Mouse (Mus musculus) kidney, embryonic 14.5 days (tissue): ENCODE measurements around the gene Tnfsf12. TPM values are rescaled to one million over a fixed set of nuclear protein-coding genes. Genes with fewer than 3 reads are reported as not detected.
"Not testable (repeated sequence)": the region's sequence is repeated elsewhere in the genome, so short reads cannot be mapped to it uniquely, and the experiment has no call there.

ENCODE experiments used
- ATAC-seq: fragments of 200-750 bp; cut with Nextera tagmentation; 2 replicates; pipeline ENCODE4 v1.8.0; 2017; ENCODE audit warnings: moderate number of reproducible peaks, mild to moderate bottlenecking, moderate TSS enrichment, moderate library complexity; ENCODE audit not compliant: low FRiP score, low TSS enrichment
- H3K27ac ChIP-seq: fragments of 300-500 bp; sonication (generic); 2 replicates; pipeline ENCODE4 v1.5.1; 2014; ENCODE audit warnings: low read depth, mild to moderate bottlenecking, low read length, moderate library complexity, mixed read lengths
- H3K27me3 ChIP-seq: fragments of 300-500 bp; sonication (generic); 2 replicates; pipeline ENCODE4 v1.6.1; 2014; ENCODE audit warnings: mild to moderate bottlenecking, low read length; ENCODE audit not compliant: control insufficient read depth, insufficient read depth
- H3K36me3 ChIP-seq: fragments of 300-500 bp; sonication (generic); 2 replicates; pipeline ENCODE4 v1.6.1; 2014; ENCODE audit warnings: low read length, mixed read lengths; ENCODE audit not compliant: control insufficient read depth, insufficient read depth
- H3K4me1 ChIP-seq: fragments of 300-500 bp; sonication (generic); 2 replicates; pipeline ENCODE4 v1.6.1; 2014; ENCODE audit warnings: low read length, mixed read lengths; ENCODE audit not compliant: control insufficient read depth, insufficient read depth
- H3K4me2 ChIP-seq: fragments of 300-500 bp; sonication (generic); replicated peaks from 2 replicates; pipeline ENCODE4 v1.6.1; 2014; ENCODE audit warnings: low read depth, mild to moderate bottlenecking, low read length
- H3K4me3 ChIP-seq: fragments of 300-500 bp; sonication (generic); 2 replicates; pipeline ENCODE4 v1.5.1; 2014; ENCODE audit warnings: mild to moderate bottlenecking, low read length
- H3K9ac ChIP-seq: fragments of 300-500 bp; sonication (generic); 2 replicates; pipeline ENCODE4 v1.6.1; 2014; ENCODE audit warnings: low read depth, mild to moderate bottlenecking, low read length, moderate library complexity
- H3K9me3 ChIP-seq: fragments of 300-500 bp; sonication (generic); 2 replicates; pipeline ENCODE4 v1.6.1; 2016; ENCODE audit warnings: low read length; ENCODE audit not compliant: control insufficient read depth
- WGBS: fragments of 180-500 bp; shearing (Covaris S2); extraction: QIAGEN DNeasy Blood & Tissue Kit; methylation state at CpG from one replicate; pipeline ENCODE4 v1.1.7; 2014; 5-methylcytosine and 5-hydroxymethylcytosine counted together
- polyA plus RNA-seq: library from polyadenylated mRNA; unstranded; fragments of >200 nt; fragmentation: Nextera tagmentation; extraction: Ambion mirVana; gene quantifications from 2 replicates; pipeline ENCODE4 v1.2.1, GENCODE M21; 2014

The Tnfsf12 gene
- 6.9 and 8.6 TPM in 2 replicates for polyA plus RNA-seq

DNA sequence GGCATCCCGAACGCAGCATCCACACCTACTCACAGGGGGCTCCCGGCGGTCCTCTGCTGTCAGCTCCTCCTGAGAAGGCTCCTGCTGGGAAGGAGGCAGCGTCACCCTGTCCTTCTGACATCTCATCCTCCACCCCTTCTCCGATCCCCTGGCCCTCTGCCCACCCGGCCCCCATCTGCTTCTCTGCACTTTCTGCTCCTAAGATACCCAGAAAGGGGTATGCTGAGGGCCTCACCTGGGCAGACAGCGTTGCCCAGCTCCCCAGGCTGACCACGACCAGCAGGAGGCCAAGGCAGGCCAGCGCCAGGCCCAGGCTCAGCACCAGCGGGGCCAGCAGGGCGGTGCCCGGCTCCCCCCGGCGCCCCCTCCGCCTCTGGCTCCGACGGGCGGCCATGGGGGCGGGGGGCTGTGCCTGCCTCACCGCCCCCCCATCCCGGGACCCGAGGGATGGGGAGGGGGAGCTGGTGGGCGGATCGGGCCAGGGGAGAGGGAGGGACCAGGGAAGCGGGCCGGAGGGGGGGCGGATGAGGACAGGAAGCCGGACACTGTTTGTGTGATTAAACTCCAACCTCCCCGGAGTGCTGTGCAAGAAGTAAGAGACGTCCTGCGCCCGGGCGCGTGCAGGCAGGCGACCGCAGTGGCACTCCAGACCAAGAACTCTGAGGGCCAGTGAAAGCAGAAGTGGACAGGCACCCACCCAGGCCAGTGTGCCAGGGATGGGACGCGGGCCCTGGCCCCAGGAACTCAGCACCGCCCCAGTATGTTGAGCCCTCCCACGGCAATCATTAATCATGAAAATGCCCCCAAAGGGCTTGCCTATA, at the start of gene Tnfsf12, which contains the start of gene Tnfsfm13:
Gene Tnfsf12 (minus strand): TSS at position 489 of the 821 bp plus-strand sequence.
Gene Tnfsfm13 (minus strand): TSS at position 738 of the 821 bp plus-strand sequence.
- Histone ChIP-seq H3K4me2 (peak within 1 kb of the TSS; percentile 93), H3K4me3 (peak within 1 kb of the TSS; percentile 62), H3K9ac (peak within 1 kb of the TSS; percentile 83), H3K27me3 (no peaks in the 10 kb centered on the region), H3K27ac (peak within 1 kb of the TSS; percentile 78), H3K4me1 (peaks cover 14% of the 10 kb centered on the region; the same call in 1 of the 2 replicates), H3K36me3 (no peaks in the 10 kb centered on the region), H3K9me3 (0 out of 2 replicates have a peak, but pooled peaks cover 3% of the 10 kb centered on the region)
- peak; percentile 88 for ATAC-seq
- 2% methylated on average over 41 of the region's 41 CpGs for WGBS

DNA sequence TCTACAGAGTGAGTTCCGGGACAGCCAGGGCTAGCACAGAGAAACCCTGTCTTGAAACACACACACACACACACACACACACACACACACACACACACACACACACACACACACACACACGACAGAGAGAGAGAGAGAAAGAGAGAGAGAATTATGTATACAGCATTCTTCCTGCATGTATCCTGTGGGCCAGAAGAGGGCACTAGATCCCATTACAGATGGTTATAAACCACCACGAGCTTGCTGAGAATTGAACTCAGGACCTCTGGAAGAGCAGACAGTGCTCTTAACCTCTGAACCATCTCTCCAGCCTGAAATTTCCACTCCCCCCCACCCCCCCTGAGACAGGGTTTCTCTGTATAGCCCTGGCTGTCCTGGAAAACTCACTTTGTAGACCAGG, 35.8 kb upstream of the Tnfsf12 start:
- H3K27me3 ChIP-seq, H3K4me3 ChIP-seq, H3K4me1 ChIP-seq, H3K27ac ChIP-seq, H3K9ac ChIP-seq, ATAC-seq, H3K4me2 ChIP-seq, H3K9me3 ChIP-seq: not testable (repeated sequence)
- WGBS = 85% methylated on average over 2 of the region's 3 CpGs
- peaks cover 33% of the 10 kb centered on the region for H3K36me3 ChIP-seq

DNA sequence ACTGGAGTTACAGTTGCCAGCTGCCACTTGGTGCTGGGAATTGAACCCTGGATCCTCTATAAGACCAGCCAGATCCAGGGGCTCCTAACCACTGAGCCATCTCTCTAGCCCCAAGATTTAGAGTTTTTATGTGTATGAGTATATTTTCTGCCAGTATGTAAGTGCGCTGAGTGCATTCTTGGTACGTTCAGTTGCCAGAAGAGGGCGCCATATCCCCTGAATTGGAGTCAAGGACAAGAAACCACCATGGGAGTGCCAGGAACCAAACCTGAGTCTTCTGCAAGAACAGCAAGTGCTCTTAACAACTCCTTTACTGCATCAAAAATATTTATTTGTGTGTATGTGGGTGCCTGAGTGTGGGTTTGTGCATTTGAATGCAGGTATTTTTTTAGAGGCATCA, 33.4 kb upstream of the Tnfsf12 start:
- Histone ChIP-seq H3K27me3 (no peaks in the 10 kb centered on the region), H3K27ac (no peak overlapping the region), H3K36me3 (peaks cover 9% of the 10 kb centered on the region), H3K4me1 (no peaks in the 10 kb centered on the region), H3K4me2 (no peak overlapping the region), H3K9me3 (no peaks in the 10 kb centered on the region), H3K9ac (no peak overlapping the region), H3K4me3 (no peak overlapping the region)
- WGBS = 26% methylated on average over 3 of the region's 3 CpGs
- ATAC-seq = no peak

- Histone ChIP-seq H3K4me2 (no peak overlapping the region), H3K9ac (no peak overlapping the region), H3K27ac (no peak overlapping the region), H3K9me3 (no peaks in the 10 kb centered on the region), H3K36me3 (no peaks in the 10 kb centered on the region), H3K4me3 (no peak overlapping the region), H3K4me1 (no peaks in the 10 kb centered on the region), H3K27me3 (no peaks in the 10 kb centered on the region)
- WGBS = 30% methylated on average over 5 of the region's 5 CpGs
- ATAC-seq = no peak
These were observed 30.3 kb upstream of the Tnfsf12 start for GRCm38 (mm10) chr11:69725951-69726350.

- no peak overlapping the region for H3K4me2 ChIP-seq
- no peak overlapping the region for H3K4me3 ChIP-seq
- no peaks in the 10 kb centered on the region for H3K36me3 ChIP-seq
- H3K4me1 ChIP-seq = no peaks in the 10 kb centered on the region
- ATAC-seq = no peak
- H3K9me3 ChIP-seq = no peaks in the 10 kb centered on the region
- no peak overlapping the region for H3K27ac ChIP-seq
- no peaks in the 10 kb centered on the region for H3K27me3 ChIP-seq
- no peak overlapping the region for H3K9ac ChIP-seq
- 54% methylated on average over 2 of the region's 2 CpGs for WGBS
These were observed 27.4 kb upstream of the Tnfsf12 start for GRCm38 (mm10) chr11:69723074-69723473.

GRCm38 (mm10) chr11:69720852-69721251, 25.2 kb upstream of the Tnfsf12 start:
- no peak for ATAC-seq
- Histone ChIP-seq H3K9ac (no peak overlapping the region), H3K4me2 (no peak overlapping the region), H3K27ac (no peak overlapping the region), H3K4me3 (no peak overlapping the region), H3K9me3 (no peaks in the 10 kb centered on the region), H3K4me1 (peaks cover 4% of the 10 kb centered on the region; the same call in 1 of the 2 replicates), H3K36me3 (no peaks in the 10 kb centered on the region), H3K27me3 (no peaks in the 10 kb centered on the region)
- WGBS = 52% methylated on average over 6 of the region's 6 CpGs

- H3K27me3 ChIP-seq = no peaks in the 10 kb centered on the region
- H3K27ac ChIP-seq = no peak overlapping the region
- no peak overlapping the region for H3K4me2 ChIP-seq
- H3K9me3 ChIP-seq = no peaks in the 10 kb centered on the region
- no peak overlapping the region for H3K4me3 ChIP-seq
- no peak overlapping the region for H3K9ac ChIP-seq
- peaks cover 17% of the 10 kb centered on the region for H3K4me1 ChIP-seq
- no peak for ATAC-seq
- WGBS = 77% methylated on average over 6 of the region's 6 CpGs
- H3K36me3 ChIP-seq = no peaks in the 10 kb centered on the region
These were observed 23.8 kb upstream of the Tnfsf12 start for GRCm38 (mm10) chr11:69719423-69719822.

DNA sequence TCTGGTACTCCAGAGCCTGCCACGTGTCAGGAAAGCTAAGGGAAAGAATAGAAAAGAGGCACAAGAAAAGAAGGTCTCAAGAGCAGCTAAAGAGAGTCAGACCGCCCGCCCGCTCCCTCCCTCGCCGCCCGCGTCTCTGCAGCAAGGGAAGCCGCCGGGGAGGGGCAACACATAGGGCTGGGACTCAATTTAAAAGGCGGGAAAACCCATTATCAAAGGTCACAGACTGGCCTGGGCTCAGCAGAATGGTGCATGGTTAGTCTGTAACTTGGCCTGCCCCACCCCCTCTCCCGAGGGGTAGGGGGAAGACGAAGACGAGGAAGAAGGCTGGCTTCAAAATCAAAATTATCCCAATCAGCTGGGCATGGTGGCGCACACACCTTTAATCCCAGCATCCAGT, 23.0 kb upstream of the Tnfsf12 start:
- H3K36me3 ChIP-seq = no peaks in the 10 kb centered on the region
- no peak overlapping the region for H3K27ac ChIP-seq
- peaks cover 20% of the 10 kb centered on the region for H3K4me1 ChIP-seq
- H3K9ac ChIP-seq = no peak overlapping the region
- no peaks in the 10 kb centered on the region for H3K27me3 ChIP-seq
- no peak overlapping the region for H3K4me3 ChIP-seq
- no peak for ATAC-seq
- WGBS = 27% methylated on average over 15 of the region's 15 CpGs
- no peaks in the 10 kb centered on the region for H3K9me3 ChIP-seq
- H3K4me2 ChIP-seq = no peak overlapping the region

GRCm38 (mm10) chr11:69716953-69717352, 21.3 kb upstream of the Tnfsf12 start:
- H3K27me3 ChIP-seq = no peaks in the 10 kb centered on the region
- no peaks in the 10 kb centered on the region for H3K9me3 ChIP-seq
- H3K36me3 ChIP-seq = no peaks in the 10 kb centered on the region
- no peak overlapping the region for H3K9ac ChIP-seq
- H3K4me1 ChIP-seq = peaks cover 20% of the 10 kb centered on the region
- H3K27ac ChIP-seq = no peak overlapping the region
- H3K4me2 ChIP-seq = no peak overlapping the region
- no peak for ATAC-seq
- 70% methylated on average over 4 of the region's 4 CpGs for WGBS
- H3K4me3 ChIP-seq = no peak overlapping the region
